Mouse (Mus musculus) liver, embryonic 14.5 days (tissue): ENCODE data around the gene Ddx5. TPM values are rescaled to one million over a fixed set of nuclear protein-coding genes. Genes with fewer than 3 reads are reported as not detected.

Source experiments
- ATAC-seq: fragments of 200-750 bp; cut with Nextera tagmentation; 2 replicates; pipeline ENCODE4 v1.8.0; 2017; ENCODE audit warnings: moderate number of reproducible peaks, mild to moderate bottlenecking, moderate library complexity; ENCODE audit not compliant: insufficient read depth
- DNase-seq, 3 experiments: peaks; one replicate each; pipeline ENCODE4 v3.0.0-alpha.2; 2012 to 2013; ENCODE audit warnings: low read depth in 3 of 3, low spot score in 3 of 3
- H3K27ac ChIP-seq: fragments of 300-500 bp; sonication (generic); 2 replicates; pipeline ENCODE4 v1.5.1; 2014; ENCODE audit warnings: moderate library complexity, mild to moderate bottlenecking, control low read depth, inconsistent platforms
- H3K27me3 ChIP-seq: fragments of 300-500 bp; sonication (generic); 2 replicates; pipeline ENCODE4 v1.6.1; 2014; ENCODE audit warnings: mild to moderate bottlenecking, low read length, moderate library complexity; ENCODE audit not compliant: control insufficient read depth, insufficient read depth
- H3K36me3 ChIP-seq: fragments of 300-500 bp; sonication (generic); replicated peaks from 2 replicates; pipeline ENCODE4 v1.6.1; 2014; ENCODE audit warnings: low read depth; ENCODE audit not compliant: control insufficient read depth, insufficient read depth
- H3K4me1 ChIP-seq, 2 experiments: fragments of 200-500 bp in 1 of 2; fragments of 300-500 bp in 1 of 2; sonication (generic) in 1 of 2; replicated peaks; 2 replicates each; pipeline ENCODE4 v1.6.1; 2012 to 2014; ENCODE audit warnings: antibody characterized with exemption in 1 of 2, inconsistent platforms in 1 of 2, low read length in 1 of 2; ENCODE audit not compliant: control insufficient read depth in 2 of 2, insufficient read depth in 2 of 2
- H3K4me2 ChIP-seq: fragments of 300-500 bp; sonication (generic); 2 replicates; pipeline ENCODE4 v1.6.1; 2014; ENCODE audit warnings: low read depth, mild to moderate bottlenecking, control low read depth, moderate library complexity
- H3K4me3 ChIP-seq, 2 experiments: fragments of 200-500 bp in 1 of 2; fragments of 300-500 bp in 1 of 2; sonication (generic) in 1 of 2; 2 replicates each; pipeline ENCODE4 v1.5.1; 2012 to 2014; ENCODE audit warnings: low read depth in 2 of 2, low read length in 2 of 2, mild to moderate bottlenecking in 2 of 2, control low read depth in 1 of 2, inconsistent platforms in 1 of 2, moderate library complexity in 1 of 2; ENCODE audit not compliant: insufficient read depth in 1 of 2
- H3K9ac ChIP-seq: fragments of 300-500 bp; sonication (generic); replicated peaks from 2 replicates; pipeline ENCODE4 v1.6.1; 2014; ENCODE audit warnings: mild to moderate bottlenecking, control low read depth, moderate library complexity
- H3K9me3 ChIP-seq: fragments of 300-500 bp; sonication (generic); 2 replicates; pipeline ENCODE4 v1.6.1; 2016; ENCODE audit warnings: low read length, mixed read lengths; ENCODE audit not compliant: control insufficient read depth
- CTCF ChIP-seq: IDR thresholded peaks from 2 replicates; pipeline ENCODE4 v1.5.1; 2016; ENCODE audit warnings: antibody characterized with exemption, low read depth, control low read depth
- EP300 ChIP-seq: IDR thresholded peaks from 2 replicates; pipeline ENCODE4 v1.6.1; 2016; ENCODE audit warnings: antibody characterized with exemption, low read depth
- WGBS: fragments of 180-500 bp; shearing (Covaris S2); extraction: QIAGEN DNeasy Blood & Tissue Kit; methylation state at CpG from one replicate; pipeline ENCODE4 v1.1.7; 2014; ENCODE audit not compliant: insufficient replicate concordance; 5-methylcytosine and 5-hydroxymethylcytosine counted together
- polyA plus RNA-seq, 2 experiments: library from polyadenylated mRNA; depleted of rRNA in 1 of 2; stranded (reverse) in 1 of 2; unstranded in 1 of 2; fragments of >200 nt; fragmentation: Nextera tagmentation in 1 of 2; extraction: Ambion mirVana in 1 of 2; gene quantifications; 2 replicates each; pipeline versions ENCODE4 v1.2.1 to v1.2.3; 2012 to 2014

Ddx5 gene
- polyA plus RNA-seq, 2 experiments, result 122 to 138 TPM

DNA sequence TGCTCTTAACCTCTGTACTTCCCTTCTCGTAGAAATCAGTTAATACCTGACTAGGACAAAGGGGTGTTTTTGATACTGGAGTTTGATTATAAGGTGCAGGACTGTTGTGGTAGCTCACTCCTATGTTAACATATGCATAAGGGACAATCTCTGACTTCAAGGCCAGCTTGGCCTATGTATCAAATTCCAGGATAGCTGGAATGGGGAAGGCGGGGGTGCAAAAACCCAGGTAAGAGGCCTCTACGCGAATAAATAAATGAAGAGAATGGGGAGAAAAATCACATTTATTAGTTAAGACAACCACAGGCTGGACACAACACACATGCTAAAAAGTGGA lies 8.9 kb downstream of the Ddx5 start:
- Histone ChIP-seq H3K4me3 (peak overlapping the region; percentile 40 to 83; a peak in 3 of 4 replicates), H3K27me3 (no peaks in the 10 kb centered on the region), H3K9me3 (no peaks in the 10 kb centered on the region), H3K36me3 (peaks cover 59% of the 10 kb centered on the region), H3K27ac (peak overlapping the region; percentile 97), H3K4me1 (peaks cover 6 to 12% of the 10 kb centered on the region in 2 experiments), H3K9ac (peak overlapping the region; percentile 61), H3K4me2 (peak overlapping the region; percentile 85)
- 67% methylated on average over 4 of the region's 4 CpGs for WGBS
- TF ChIP-seq CTCF, result no peak
- TF ChIP-seq EP300, result no peak
- ATAC-seq (no peak), DNase-seq (no peak)

DNA sequence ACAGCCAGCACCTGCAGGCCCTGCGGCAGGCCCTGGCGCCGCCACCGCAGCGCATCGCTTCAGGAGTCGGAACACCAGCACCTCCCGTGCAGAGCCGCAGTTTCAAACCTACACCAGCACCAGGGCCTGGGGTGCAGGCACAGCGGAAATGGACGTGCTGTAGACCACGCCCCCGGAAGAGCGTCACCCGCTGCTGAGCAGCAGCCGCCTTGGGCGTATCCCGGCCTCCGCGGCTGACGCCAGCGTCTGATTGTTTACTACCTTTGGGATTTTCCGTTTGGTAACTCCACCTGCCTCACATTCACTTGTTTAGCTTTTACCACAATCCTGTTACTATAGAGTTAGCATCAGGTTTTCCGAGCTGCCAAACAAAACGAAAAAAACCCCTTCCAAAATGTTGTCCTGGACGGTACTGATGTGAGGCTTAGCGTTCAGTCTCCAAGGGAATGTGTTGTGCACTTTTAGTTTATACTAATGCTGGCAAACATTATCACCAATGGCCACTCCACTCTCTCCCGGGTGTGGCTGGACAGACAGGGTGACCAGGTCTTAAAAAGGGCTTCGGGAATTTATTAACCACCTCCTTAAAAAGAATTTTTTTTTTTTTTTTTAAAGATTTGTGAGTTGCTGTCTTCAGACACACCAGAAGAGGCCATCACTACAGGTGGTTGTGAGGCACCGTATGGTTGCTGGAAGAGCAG lies 9.4 kb downstream of the Ddx5 start, which contains the start of gene Polg2:
Gene Polg2, minus strand, starts transcription at position 150 of the 701 bp plus-strand sequence.
- Histone ChIP-seq H3K27ac (peak within 1 kb of the TSS; percentile 97), H3K9ac (peak within 1 kb of the TSS; percentile 91), H3K27me3 (no peaks in the 10 kb centered on the region), H3K4me3 (peak within 1 kb of the TSS; percentile 81 to 83), H3K4me2 (peak within 1 kb of the TSS; percentile 85), H3K36me3 (peaks cover 59% of the 10 kb centered on the region), H3K4me1 (peaks cover 6 to 12% of the 10 kb centered on the region in 2 experiments), H3K9me3 (no peaks in the 10 kb centered on the region)
- TF ChIP-seq EP300, result no peak
- no peak for TF ChIP-seq CTCF
- WGBS, result 1% methylated on average over 30 of the region's 30 CpGs
- peak; percentile 99 for ATAC-seq
- peak; percentile 88 to 91 (median 88) for DNase-seq

DNA sequence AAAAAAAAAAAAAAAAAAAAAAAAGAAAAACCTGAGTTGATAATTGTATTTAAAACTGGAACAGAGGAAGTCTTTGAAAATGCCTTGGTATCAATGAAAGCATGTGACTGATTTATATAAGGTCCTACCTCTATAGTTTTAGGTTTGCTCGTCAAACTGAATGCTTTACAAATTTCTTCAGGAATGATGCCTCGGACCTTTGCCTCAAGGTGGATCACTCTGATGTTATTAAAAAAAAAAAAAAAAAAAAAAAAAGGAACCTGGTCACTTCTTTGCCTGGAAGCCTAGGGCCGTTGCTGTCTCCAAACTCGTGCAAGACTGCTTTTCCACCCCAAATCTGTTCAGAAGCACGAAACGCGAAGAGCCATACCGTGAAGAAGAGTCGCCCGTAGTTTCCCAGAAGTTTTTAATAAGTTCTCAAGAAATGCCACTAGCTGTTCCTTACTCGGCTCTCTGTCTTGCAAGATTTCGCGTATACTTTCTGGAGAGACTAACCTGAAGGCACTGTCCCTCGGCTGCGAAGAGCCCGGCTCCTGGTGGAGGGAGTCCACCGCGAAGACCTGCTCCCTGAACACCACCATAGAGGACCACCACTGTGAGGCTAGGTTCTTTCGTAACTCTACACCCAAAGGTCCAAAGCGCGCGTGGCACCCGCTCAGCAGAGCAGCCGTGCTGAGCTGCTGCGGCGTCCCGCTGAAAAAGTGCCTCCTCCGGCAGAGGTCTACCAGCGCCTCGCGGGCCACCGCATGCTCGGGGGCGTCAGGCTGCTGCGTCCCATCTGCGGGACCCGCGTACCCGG lies 10.2 kb downstream of the Ddx5 start:
- Histone ChIP-seq H3K4me1 (peaks cover 6 to 12% of the 10 kb centered on the region in 2 experiments), H3K9ac (peak overlapping the region; percentile 91), H3K27ac (peak overlapping the region; percentile 97), H3K36me3 (peaks cover 58% of the 10 kb centered on the region), H3K4me2 (peak overlapping the region; percentile 85), H3K9me3 (no peaks in the 10 kb centered on the region), H3K4me3 (peak overlapping the region; percentile 81 to 83), H3K27me3 (no peaks in the 10 kb centered on the region)
- under 1% methylated on average over 39 of the region's 39 CpGs for WGBS
- no peak for DNase-seq
- ATAC-seq, result peak; percentile 74
- TF ChIP-seq CTCF (no peak), EP300 (no peak; the same call in 1 of the 2 replicates)

GRCm38 (mm10) chr11:106778132-106778531 lies 10.9 kb downstream of the Ddx5 start:
- Histone ChIP-seq H3K36me3 (peaks cover 57% of the 10 kb centered on the region), H3K27me3 (no peaks in the 10 kb centered on the region), H3K4me3 (peak overlapping the region in 1 of 2 experiments; percentile 83; a peak in 2 of 4 replicates), H3K9me3 (no peaks in the 10 kb centered on the region), H3K27ac (no peak overlapping the region), H3K4me2 (peak overlapping the region; percentile 85), H3K4me1 (peaks cover 6 to 12% of the 10 kb centered on the region in 2 experiments), H3K9ac (no peak overlapping the region)
- DNase-seq (no peak), ATAC-seq (no peak)
- TF ChIP-seq CTCF (no peak), EP300 (no peak)
- 68% methylated on average over 7 of the region's 7 CpGs for WGBS

GRCm38 (mm10) chr11:106777395-106777794 lies 11.6 kb downstream of the Ddx5 start:
- Histone ChIP-seq H3K27me3 (no peaks in the 10 kb centered on the region), H3K4me2 (peak overlapping the region; percentile 85), H3K9me3 (no peaks in the 10 kb centered on the region), H3K9ac (no peak overlapping the region), H3K4me3 (no peak overlapping the region), H3K36me3 (peaks cover 56% of the 10 kb centered on the region), H3K27ac (no peak overlapping the region), H3K4me1 (peaks cover 6 to 12% of the 10 kb centered on the region in 2 experiments)
- WGBS, result 75% methylated on average over 3 of the region's 3 CpGs
- TF ChIP-seq EP300, result no peak
- TF ChIP-seq CTCF, result no peak
- DNase-seq, result no peak
- no peak for ATAC-seq
